Mouse (Mus musculus): ENCODE measurements around the gene Hcn2. TPM values are rescaled to one million over a fixed set of nuclear protein-coding genes. Genes with fewer than 3 reads are reported as not detected.

Hcn2 gene
- total RNA-seq, 2 experiments from 2014 or later, result 93.4 to 99.2 TPM

DNA sequence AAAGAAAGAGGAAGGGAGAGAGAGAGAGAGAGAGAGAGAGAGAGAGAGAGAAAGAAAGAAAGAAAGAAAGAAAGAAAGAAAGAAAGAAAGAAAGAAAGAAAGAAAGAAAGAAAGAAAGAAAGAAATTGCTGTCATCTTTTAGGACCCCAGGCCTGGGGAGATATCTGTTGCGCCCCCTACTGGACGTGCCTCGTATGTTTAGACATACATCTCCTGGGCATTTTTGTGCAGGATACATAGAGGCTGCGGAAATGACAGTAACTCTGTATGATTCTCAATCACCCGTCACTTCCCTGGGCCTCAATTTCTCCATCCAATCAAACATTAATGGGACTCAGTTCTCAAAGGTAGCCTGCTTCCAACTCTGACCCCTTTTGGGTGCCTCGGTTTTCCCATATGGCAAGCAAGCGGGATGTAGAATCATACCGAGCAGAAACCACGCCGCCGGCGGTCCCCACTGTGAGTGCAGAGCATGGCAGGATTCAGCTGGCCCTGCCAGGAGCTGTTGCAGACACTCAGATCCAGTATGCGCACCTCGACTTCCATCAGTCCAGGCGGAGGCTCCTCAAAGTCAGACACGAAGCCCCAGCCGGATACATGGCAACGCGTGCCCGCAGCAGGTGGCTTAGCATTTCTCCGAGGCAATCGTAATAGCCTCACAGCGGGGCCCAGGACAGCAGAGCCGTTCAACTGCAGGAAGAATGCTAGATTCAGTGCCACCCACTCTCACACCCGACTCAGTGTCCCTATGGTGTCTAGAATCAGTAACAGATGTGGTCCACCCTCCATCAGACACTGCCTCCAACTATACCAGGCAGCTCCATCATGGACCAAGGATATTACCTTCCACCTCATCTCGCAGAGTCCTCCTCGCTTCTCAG lies 67.7 kb downstream of the Hcn2 start:
- no peak for DNase-seq (ENCODE audit: low spot score in 2 of 2)
- intact Hi-C loops (cut with DNase I), result no loop called here

Other genes starting within 250 kb of the Hcn2 start
- not detected for gene Vmn2r83, start 247.9 kb upstream of the Hcn2 start, total RNA-seq (2021)
- gene Plpp2, start 182.8 kb upstream of the Hcn2 start, total RNA-seq (2021), result 1 to 10 TPM; 2.5 to 3.3 TPM
- 10 to 100 TPM; 41.7 to 51.4 TPM for gene Mier2, start 161.4 kb upstream of the Hcn2 start, total RNA-seq (2021)
- under 1 TPM in 1 of 2 experiments, not detected in 1; 0.55 TPM for gene Theg, start 129.3 kb upstream of the Hcn2 start, total RNA-seq (2021)
- 10 to 100 TPM; 14.2 to 15.1 TPM for gene C2cd4c, start 102.6 kb upstream of the Hcn2 start, total RNA-seq (2021)
- gene Shc2, start 78.7 kb upstream of the Hcn2 start, total RNA-seq (2021), result 10 to 100 TPM; 49.8 to 50.3 TPM
- under 1 TPM; 0.46 to 0.63 TPM for gene Odf3l2, start 70.9 kb upstream of the Hcn2 start, total RNA-seq (2021)
- under 1 TPM in 1 of 2 experiments, not detected in 1; 0.23 TPM for gene Madcam1, start 52.1 kb upstream of the Hcn2 start, total RNA-seq (2021)
- 10 to 100 TPM; 71.9 to 77.9 TPM for gene Tpgs1, start 47.3 kb upstream of the Hcn2 start, total RNA-seq (2021)
- 10 to 100 TPM; 64.2 to 70.3 TPM for gene Cdc34, start 34.4 kb upstream of the Hcn2 start, total RNA-seq (2021)
- 1 to 10 TPM in 1 of 2 experiments, under 1 TPM in 1; 0.81 to 1.6 TPM for gene Gzmm, start 27.6 kb upstream of the Hcn2 start, total RNA-seq (2021)
- gene Bsg, start 12.1 kb upstream of the Hcn2 start, total RNA-seq (2021), result 100 to 1,000 TPM; 785 to 820 TPM
- 10 to 100 TPM; 43.8 to 45.4 TPM for gene Polrmt, start 29.9 kb downstream of the Hcn2 start, total RNA-seq (2021)
- 1 to 10 TPM; 1.4 to 2.1 TPM for gene Fgf22, start 38.4 kb downstream of the Hcn2 start, total RNA-seq (2021)
- gene Rnf126, start 50.3 kb downstream of the Hcn2 start, total RNA-seq (2021), result 10 to 100 TPM; 95.4 to 97.1 TPM
- gene Fstl3, start 60.6 kb downstream of the Hcn2 start, total RNA-seq (2021), result 1 to 10 TPM; 1.7 to 2.2 TPM
- 1 to 10 TPM in 1 of 2 experiments, under 1 TPM in 1; 0.17 to 1.1 TPM for gene Prss57, start 74.3 kb downstream of the Hcn2 start, total RNA-seq (2021)
- 100 to 1,000 TPM; 398 to 410 TPM for gene Palm, start 76.9 kb downstream of the Hcn2 start, total RNA-seq (2021)
- gene Misp, start 104.4 kb downstream of the Hcn2 start, total RNA-seq (2021), result under 1 TPM; 0.59 to 0.72 TPM
- gene Ptbp1, start 137.8 kb downstream of the Hcn2 start, total RNA-seq (2021), result 10 to 100 TPM; 52.1 to 61.1 TPM
- gene Prtn3, start 157.8 kb downstream of the Hcn2 start, total RNA-seq (2021), result 1 to 10 TPM; 2.3 to 3.1 TPM
- 10 to 100 TPM; 68.3 to 71.2 TPM for gene Plppr3, start 158.0 kb downstream of the Hcn2 start, total RNA-seq (2021)
- gene Elane, start 169.6 kb downstream of the Hcn2 start, total RNA-seq (2021), result not detected
- not detected for gene Cfd, start 174.2 kb downstream of the Hcn2 start, total RNA-seq (2021)
- gene Med16, start 192.3 kb downstream of the Hcn2 start, total RNA-seq (2021), result 10 to 100 TPM; 55.0 to 66.5 TPM
- gene Gm26602, start 194.2 kb downstream of the Hcn2 start, total RNA-seq (2021), result not detected
- gene Kiss1r, start 200.3 kb downstream of the Hcn2 start, total RNA-seq (2021), result 1 to 10 TPM; 5.7 to 7.6 TPM
- 100 to 1,000 TPM; 438 to 440 TPM for gene R3hdm4, start 204.6 kb downstream of the Hcn2 start, total RNA-seq (2021)
- gene Arid3a, start 210.4 kb downstream of the Hcn2 start, total RNA-seq (2021), result 1 to 10 TPM; 5.4 to 7.0 TPM
- 10 to 100 TPM; 45.3 to 46.5 TPM for gene Wdr18, start 243.5 kb downstream of the Hcn2 start, total RNA-seq (2021)

All from left cerebral cortex, postnatal 14 days (tissue).